Mouse (Mus musculus) E14TG2a.4 (cell line): ENCODE data around the gene Sox5.
A peak's percentile ranks its signal among the peaks of the same experiment; 100 is the strongest.

ENCODE experiments used
- CTCF ChIP-seq: conservative IDR thresholded peaks from 2 replicates; pipeline ENCODE4 v1.5.1; 2014; ENCODE audit warnings: low read length
- POU5F1 ChIP-seq: IDR thresholded peaks from 2 replicates; pipeline ENCODE4 v1.6.1; 2014; ENCODE audit warnings: low read length, borderline replicate concordance

GRCm38 (mm10) chr6:144814931-144815364 is 33.2 kb upstream of the Sox5 start:
- TF ChIP-seq CTCF (peak; percentile 49), POU5F1 (no peak)
